Mouse (Mus musculus): ENCODE measurements around the gene Npb.
A peak's percentile ranks its signal among the peaks of the same experiment; 100 is the strongest.

The Npb gene

GRCm38 (mm10) chr11:120631726-120632448, 23.6 kb downstream of the Npb start:
- DNase-seq (ENCODE audit: inconsistent ontology term): no peak

- peak; percentile 88 for DNase-seq (ENCODE audit: inconsistent ontology term)
Measured at GRCm38 (mm10) chr11:120632559-120633519, 24.6 kb downstream of the Npb start.

- DNase-seq (ENCODE audit: inconsistent ontology term): peak; percentile 95
Measured at GRCm38 (mm10) chr11:120633520-120634343, 25.5 kb downstream of the Npb start, which contains the start of gene Mafg. Gene Mafg, minus strand, starts transcription at chr11:120633600.

GRCm38 (mm10) chr11:120634810-120635209, 26.5 kb downstream of the Npb start:
- no peak for DNase-seq (ENCODE audit: inconsistent ontology term)

GRCm38 (mm10) chr11:120641255-120641654, 33.0 kb downstream of the Npb start:
- no peak for DNase-seq (ENCODE audit: inconsistent ontology term)

GRCm38 (mm10) chr11:120641869-120642268, 33.6 kb downstream of the Npb start:
- DNase-seq (ENCODE audit: inconsistent ontology term): no peak

GRCm38 (mm10) chr11:120642939-120643600, 34.8 kb downstream of the Npb start:
- no peak for DNase-seq (ENCODE audit: inconsistent ontology term)

GRCm38 (mm10) chr11:120643601-120643987, 35.3 kb downstream of the Npb start, which contains the start of gene Pycr1:
Gene Pycr1, minus strand, starts transcription at chr11:120643769.
- DNase-seq (ENCODE audit: inconsistent ontology term): peak; percentile 96

- DNase-seq (ENCODE audit: inconsistent ontology term): no peak
Measured at GRCm38 (mm10) chr11:120647047-120647830, 39.0 kb downstream of the Npb start.

GRCm38 (mm10) chr11:120648001-120648476, 39.8 kb downstream of the Npb start, which contains the start of gene Myadml2:
Gene Myadml2, minus strand, starts transcription at chr11:120648158.
- peak; percentile 24 for DNase-seq (ENCODE audit: inconsistent ontology term)

- DNase-seq (ENCODE audit: inconsistent ontology term): no peak
Measured at GRCm38 (mm10) chr11:120651872-120652271, 43.6 kb downstream of the Npb start.

- no peak for DNase-seq (ENCODE audit: inconsistent ontology term)
Measured at GRCm38 (mm10) chr11:120654741-120655140, 46.5 kb downstream of the Npb start.

- DNase-seq (ENCODE audit: inconsistent ontology term): no peak
Measured at GRCm38 (mm10) chr11:120657301-120657700, 49.0 kb downstream of the Npb start.

All from Muller cell, postnatal 12 days (primary cell).